In the genomic region with DNA sequence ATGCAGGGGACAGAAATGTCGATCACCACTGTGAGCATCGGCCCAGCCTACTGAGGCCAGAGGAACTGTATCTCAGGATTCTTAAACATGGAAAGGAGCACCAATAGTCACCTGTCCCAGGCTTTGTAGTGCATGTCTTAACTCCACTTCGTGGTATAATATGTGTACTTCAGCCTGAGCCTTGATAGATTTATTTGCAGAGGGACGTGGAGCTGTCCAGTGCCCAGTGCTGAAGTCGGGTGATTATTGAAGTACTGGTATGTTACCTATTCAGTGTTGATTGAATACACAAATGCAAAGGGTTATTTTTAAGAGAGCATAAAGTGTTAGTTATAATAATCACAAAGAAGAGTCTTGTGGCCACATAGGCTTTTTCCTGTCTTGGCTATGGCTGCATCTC, we compare ENCODE assay signal across 11 mouse cellular contexts. TPM values are rescaled to one million over a fixed set of nuclear protein-coding genes. Genes with fewer than 3 reads are reported as not detected.
A peak's percentile ranks its signal among the peaks of the same experiment; 100 is the strongest.
DNase-seq lines count a peak whose midpoint lies in the region; ATAC-seq lines count a peak whose summit lies in the region.
"Had no signal": no experiment of that assay in that cellular context is flagged by ENCODE, and none has a peak within 500 bp of the region (broad histone marks: within the 10 kb centered on the region; RNA-seq: fewer than 3 reads in every experiment).

No protein-coding gene starts in this region.

- DNase-seq in hindbrain, embryonic 14.5 days (ENCODE audit: low spot score), result peak; percentile 40
- DNase-seq in ovary, postnatal 36 days (ENCODE audit: low spot score), result peak; percentile 14
- DNase-seq in ovary, postnatal 10 days (ENCODE audit: low spot score), result no peak
- peak; percentile 61 for DNase-seq in embryo, embryonic 10.5 days (ENCODE audit: low spot score)
- DNase-seq in retina, postnatal 1 day, result peak; percentile 14
- no peak for DNase-seq in layer of hippocampus, postnatal 10 days (ENCODE audit: low spot score in 2 of 2)
- DNase-seq: cerebellum, adult 11-12 months had no signal

- H3K4me3 ChIP-seq in hindbrain, embryonic 14.5 days (replicated peaks; ENCODE audit: low read length), result no peak overlapping the region
- H3K4me3 ChIP-seq in hindbrain, embryonic 12.5 days, result no peak overlapping the region
- H3K4me3 ChIP-seq: megakaryocyte, embryonic 14.5 days had no signal

- no peaks in the 10 kb centered on the region for H3K9me3 ChIP-seq in hindbrain, embryonic 14.5 days (ENCODE audit: control insufficient read depth, low read length)
- H3K9me3 ChIP-seq in hindbrain, embryonic 12.5 days (replicated peaks), result no peaks in the 10 kb centered on the region

- no peak for ATAC-seq in hindbrain, embryonic 14.5 days (ENCODE audit: low FRiP score)
- no peak for ATAC-seq in hindbrain, embryonic 12.5 days (ENCODE audit: low FRiP score)
- no peak for ATAC-seq in frontal cortex, adult (ENCODE audit: low TSS enrichment)
- ATAC-seq: forebrain, embryonic 16.5 days had no signal

- no peaks in the 10 kb centered on the region for H3K4me1 ChIP-seq in hindbrain, embryonic 14.5 days (replicated peaks; ENCODE audit: control insufficient read depth, insufficient read depth, low read length)
- H3K4me1 ChIP-seq in hindbrain, embryonic 12.5 days, result no peaks in the 10 kb centered on the region
- H3K4me1 ChIP-seq: megakaryocyte, embryonic 14.5 days had no signal

- H3K36me3 ChIP-seq in hindbrain, embryonic 14.5 days (replicated peaks; ENCODE audit: control insufficient read depth, insufficient read depth), result no peaks in the 10 kb centered on the region
- no peaks in the 10 kb centered on the region for H3K36me3 ChIP-seq in hindbrain, embryonic 12.5 days

- no peak overlapping the region for H3K9ac ChIP-seq in hindbrain, embryonic 14.5 days
- H3K9ac ChIP-seq in hindbrain, embryonic 12.5 days, result no peak overlapping the region

- H3K27ac ChIP-seq in hindbrain, embryonic 14.5 days, result no peak overlapping the region
- no peak overlapping the region for H3K27ac ChIP-seq in hindbrain, embryonic 12.5 days

- WGBS in hindbrain, embryonic 14.5 days, result 70% methylated on average over 5 of the region's 5 CpGs
- 71% methylated on average over 5 of the region's 5 CpGs for WGBS in hindbrain, embryonic 12.5 days

- H3K4me2 ChIP-seq in hindbrain, embryonic 14.5 days (replicated peaks), result no peak overlapping the region
- H3K4me2 ChIP-seq in hindbrain, embryonic 12.5 days (replicated peaks), result no peak overlapping the region

- no peaks in the 10 kb centered on the region for H3K27me3 ChIP-seq in hindbrain, embryonic 14.5 days (ENCODE audit: control insufficient read depth, insufficient read depth, low read length)
- no peaks in the 10 kb centered on the region for H3K27me3 ChIP-seq in hindbrain, embryonic 12.5 days
- H3K27me3 ChIP-seq: megakaryocyte, embryonic 14.5 days had no signal

RNA-seq across cellular contexts. Expression of a gene that starts 50.1 kb away (rescaled TPM):
- polyA plus RNA-seq in hindbrain, embryonic 14.5 days (2014; fragmentation: Nextera tagmentation; extraction: Ambion mirVana), result 140 and 150 TPM in 2 replicates
- polyA plus RNA-seq in hindbrain, embryonic 12.5 days (2016; fragmentation: Nextera tagmentation; extraction: Ambion mirVana), result 169 and 171 TPM in 2 replicates
- total RNA-seq in layer of hippocampus, postnatal 10 days (2021), result 10 to 100 TPM; 80.7 to 87.1 TPM

Comparison
In these comparisons a context has a peak if more than half of its experiments do, and no peak if none do; other contexts are left out.
1. DNase-seq: peak in hindbrain, embryonic 14.5 days (single experiment), ovary, postnatal 36 days (single experiment), embryo, embryonic 10.5 days (single experiment) and retina, postnatal 1 day (single experiment); none in ovary, postnatal 10 days (single experiment) and layer of hippocampus, postnatal 10 days (0 of 2).